Mouse (Mus musculus): ENCODE measurements around the gene Psg27. TPM values are rescaled to one million over a fixed set of nuclear protein-coding genes. Genes with fewer than 3 reads are reported as not detected.

Gene Psg27
- polyA plus RNA-seq (2012; rRNA removed), result not detected in 2 replicates

DNA sequence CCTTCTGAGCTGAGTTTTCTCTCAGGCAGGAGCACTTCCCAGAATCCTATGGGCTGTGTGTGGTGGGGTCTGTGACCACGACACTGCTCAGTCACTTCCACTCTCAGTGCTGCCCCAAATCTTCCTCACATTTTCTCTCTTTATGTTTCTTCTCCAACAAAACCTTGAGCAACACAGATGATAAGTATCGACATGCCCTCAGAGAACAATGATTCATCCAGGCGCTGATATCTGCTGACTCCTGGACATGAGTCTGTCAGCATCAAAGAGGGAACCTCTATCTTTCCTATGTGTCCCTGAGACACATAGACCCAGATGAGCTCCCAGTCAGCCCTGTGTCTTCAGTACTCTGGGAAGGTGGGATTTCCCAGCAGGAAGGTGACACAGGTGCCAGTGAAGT, at the start of gene Psg27:
Psg27 (minus strand) TSS at position 101 of the 400 bp plus-strand sequence.

DNA sequence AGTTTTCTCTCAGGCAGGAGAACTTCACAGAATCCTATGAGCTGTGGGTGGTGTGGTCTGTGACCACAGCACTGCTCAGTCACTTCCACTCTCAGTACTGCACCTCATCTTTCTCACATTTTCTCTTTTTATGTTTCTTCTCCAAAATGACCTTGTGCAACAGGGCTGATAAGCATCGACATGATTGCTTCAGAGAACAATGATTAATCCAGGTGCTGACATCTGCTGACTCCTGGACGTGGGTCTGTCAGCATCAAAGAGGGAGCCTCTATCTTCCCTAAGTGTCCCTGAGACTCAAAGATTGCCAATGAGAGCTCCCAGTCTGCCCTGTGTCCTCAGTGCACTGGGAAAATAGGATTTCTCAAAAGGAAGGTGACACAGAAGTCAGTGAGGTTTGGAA, 49.3 kb upstream of the Psg27 start, which contains the start of gene Psg23:
Psg23 (minus strand) TSS at position 101 of the 400 bp plus-strand sequence.

DNA sequence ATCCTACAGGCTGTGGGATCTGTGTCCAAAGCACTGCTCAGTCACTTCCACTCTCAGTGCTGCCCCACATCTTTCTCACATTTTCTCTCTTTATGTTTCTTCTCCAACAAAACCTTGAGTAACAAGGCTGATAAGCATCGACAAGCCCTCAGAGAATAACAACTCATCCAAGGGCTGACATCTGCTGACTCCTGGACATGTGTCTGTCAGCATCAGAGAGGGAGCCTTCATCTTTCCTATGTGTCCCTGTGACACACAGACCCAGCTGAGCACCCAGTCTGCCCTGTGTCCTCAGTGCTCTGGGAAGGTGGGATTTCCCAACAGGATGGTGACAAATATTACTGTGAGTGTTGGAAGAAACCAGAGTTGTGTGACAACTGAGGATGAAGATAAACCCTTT, 34.9 kb downstream of the Psg27 start, which contains the start of gene Psg25:
Psg25 (minus strand) TSS at position 101 of the 400 bp plus-strand sequence.

Other genes with a start within 250 kb of the Psg27 start
- gene Psg18, start 212.3 kb downstream of the Psg27 start, polyA plus RNA-seq (2012; rRNA removed), result not detected in 2 replicates
- gene Psg28, start 135.3 kb downstream of the Psg27 start, polyA plus RNA-seq (2012; rRNA removed), result not detected in 2 replicates
- not detected in 2 replicates for gene Psg26, start 83.1 kb downstream of the Psg27 start, polyA plus RNA-seq (2012; rRNA removed)
- gene Psg25, start 35.0 kb downstream of the Psg27 start, polyA plus RNA-seq (2012; rRNA removed), result not detected in 2 replicates
- gene Psg23, start 49.2 kb upstream of the Psg27 start, polyA plus RNA-seq (2012; rRNA removed), result not detected in 2 replicates
- not detected in 2 replicates for gene Psg21, start 89.4 kb upstream of the Psg27 start, polyA plus RNA-seq (2012; rRNA removed)
- gene Psg20, start 118.9 kb upstream of the Psg27 start, polyA plus RNA-seq (2012; rRNA removed), result not detected in 2 replicates
- 0.07 TPM in 1 of 2 replicates, not detected in the other for gene Psg22, start 150.8 kb upstream of the Psg27 start, polyA plus RNA-seq (2012; rRNA removed)
- not detected in 2 replicates for gene Psg19, start 231.2 kb upstream of the Psg27 start, polyA plus RNA-seq (2012; rRNA removed)

All from colon, adult 2 months (tissue).